Mouse (Mus musculus) testis, adult 2 months (tissue): ENCODE measurements around the gene Ptpru. TPM values are rescaled to one million over a fixed set of nuclear protein-coding genes. Genes with fewer than 3 reads are reported as not detected.

Experiments used
- H3K27ac ChIP-seq: fragments of 200-500 bp; 2 replicates; pipeline ENCODE4 v1.5.1; 2012; ENCODE audit warnings: low read depth, low read length; ENCODE audit not compliant: control insufficient read depth, insufficient read depth
- H3K27me3 ChIP-seq: fragments of 200-500 bp; 2 replicates; pipeline ENCODE4 v1.6.1; 2012; ENCODE audit warnings: mild to moderate bottlenecking, low read length, moderate library complexity; ENCODE audit not compliant: control insufficient read depth, insufficient read depth
- H3K36me3 ChIP-seq: fragments of 200-500 bp; 2 replicates; pipeline ENCODE4 v1.6.1; 2012; ENCODE audit warnings: mild to moderate bottlenecking, low read length; ENCODE audit not compliant: control insufficient read depth, insufficient read depth
- H3K4me1 ChIP-seq: fragments of 200-500 bp; 2 replicates; pipeline ENCODE4 v1.6.1; 2012; ENCODE audit warnings: low read length; ENCODE audit not compliant: control insufficient read depth, insufficient read depth
- H3K4me3 ChIP-seq: fragments of 200-500 bp; 2 replicates; pipeline ENCODE4 v1.5.1; 2012; ENCODE audit warnings: low read depth, mild to moderate bottlenecking, low read length, moderate library complexity, mixed read lengths; ENCODE audit not compliant: control insufficient read depth
- CTCF ChIP-seq: fragments of 200-500 bp; IDR thresholded peaks from 2 replicates; pipeline ENCODE4 v1.5.1; 2012; ENCODE audit warnings: low read depth, mild to moderate bottlenecking, inconsistent platforms, low read length, moderate library complexity; ENCODE audit not compliant: control insufficient read depth, insufficient read depth, insufficient replicate concordance
- POLR2A ChIP-seq: fragments of 200-500 bp; IDR thresholded peaks from 2 replicates; pipeline ENCODE4 v1.6.1; 2012; ENCODE audit warnings: low read depth, mild to moderate bottlenecking, inconsistent platforms, low read length, moderate library complexity; ENCODE audit not compliant: control insufficient read depth
- polyA plus RNA-seq: library from polyadenylated mRNA; depleted of rRNA; stranded (reverse); fragments of >200 nt; gene quantifications from 2 replicates; pipeline ENCODE4 v1.2.3, GENCODE M21; 2012

The Ptpru gene
- polyA plus RNA-seq, 1 experiment = 2.5 TPM

- Histone ChIP-seq H3K27ac (no peak overlapping the region), H3K4me1 (peaks cover 5% of the 10 kb centered on the region; the same call in 1 of the 2 replicates), H3K4me3 (no peak overlapping the region), H3K27me3 (no peaks in the 10 kb centered on the region), H3K36me3 (no peaks in the 10 kb centered on the region)
- TF ChIP-seq CTCF (no peak), POLR2A (no peak)
Observed at GRCm38 (mm10) chr4:131848082-131848481, 10.0 kb upstream of the Ptpru start.

- H3K4me1 ChIP-seq = peaks cover 5% of the 10 kb centered on the region; the same call in 1 of the 2 replicates
- H3K27me3 ChIP-seq = no peaks in the 10 kb centered on the region
- no peak overlapping the region for H3K27ac ChIP-seq
- H3K4me3 ChIP-seq = no peak overlapping the region
- TF ChIP-seq POLR2A = no peak
- no peak for TF ChIP-seq CTCF
- no peaks in the 10 kb centered on the region for H3K36me3 ChIP-seq
Observed at GRCm38 (mm10) chr4:131845991-131846778, 8.1 kb upstream of the Ptpru start.

GRCm38 (mm10) chr4:131843290-131843743, 5.2 kb upstream of the Ptpru start, which contains the start of gene Mecr:
Gene Mecr, plus strand, starts transcription at chr4:131843470.
- Histone ChIP-seq H3K36me3 (no peaks in the 10 kb centered on the region), H3K4me3 (peak within 1 kb of the TSS; percentile 98), H3K27me3 (no peaks in the 10 kb centered on the region), H3K4me1 (peaks cover 11% of the 10 kb centered on the region), H3K27ac (no peak within 1 kb of the TSS)
- TF ChIP-seq CTCF = no peak
- TF ChIP-seq POLR2A = peak; percentile 63

DNA sequence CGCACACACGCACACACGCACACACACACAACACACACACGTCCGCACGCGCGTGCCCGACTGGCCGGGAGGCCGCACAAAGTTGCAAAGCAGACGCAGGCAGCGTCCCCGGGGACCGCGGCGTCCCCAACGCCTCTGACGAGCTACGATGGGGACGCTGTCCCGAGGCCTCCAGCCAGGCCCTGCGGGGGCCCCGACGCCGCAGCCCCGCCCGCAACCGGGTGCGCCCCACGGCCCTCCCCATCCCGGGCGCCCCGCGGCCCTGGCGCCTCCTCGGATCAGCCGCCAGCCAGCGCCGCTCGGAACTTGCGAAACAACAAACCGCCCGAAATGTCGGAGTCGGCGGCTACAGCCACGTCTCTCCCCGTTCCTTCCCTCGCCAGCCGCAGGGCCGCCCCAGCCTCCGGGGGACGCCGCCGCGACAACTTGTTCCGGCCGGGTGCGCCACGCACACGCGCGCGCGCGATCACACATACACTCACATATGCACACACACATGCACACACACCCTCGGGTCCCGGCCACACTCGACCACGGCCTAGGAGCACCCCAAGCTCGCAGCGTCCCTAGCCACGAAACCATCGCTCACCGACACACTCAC, 1.1 kb downstream of the Ptpru start:
- Histone ChIP-seq H3K27ac (no peak overlapping the region), H3K36me3 (no peaks in the 10 kb centered on the region), H3K27me3 (no peaks in the 10 kb centered on the region), H3K4me1 (peaks cover 28% of the 10 kb centered on the region), H3K4me3 (peak overlapping the region; percentile 75)
- no peak for TF ChIP-seq CTCF
- no peak for TF ChIP-seq POLR2A

DNA sequence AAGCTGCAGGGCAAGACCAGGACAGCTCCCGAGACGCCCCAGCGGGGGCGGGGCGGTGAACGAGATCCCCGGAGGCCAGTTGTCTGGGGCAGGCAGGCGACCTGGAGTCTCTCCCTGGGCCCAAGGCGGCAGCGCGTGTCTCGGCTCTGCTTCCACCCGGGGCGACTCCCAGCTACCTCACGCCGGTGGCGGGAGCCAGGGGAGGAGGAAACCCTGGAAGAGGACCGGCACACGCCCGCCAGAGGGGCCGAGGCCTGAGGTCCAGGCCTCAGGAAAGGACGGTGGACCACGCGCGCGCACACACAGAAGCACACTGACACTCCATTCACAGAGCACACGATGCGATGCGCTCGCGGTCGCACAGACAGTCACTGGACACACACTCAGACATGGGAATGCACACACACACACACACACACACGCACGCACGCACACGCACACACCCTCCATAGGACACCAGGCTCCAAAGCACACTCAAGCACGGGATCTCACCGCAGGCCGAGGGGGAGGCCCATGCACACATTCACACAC, 1.7 kb downstream of the Ptpru start:
- no peaks in the 10 kb centered on the region for H3K27me3 ChIP-seq
- no peaks in the 10 kb centered on the region for H3K36me3 ChIP-seq
- H3K4me1 ChIP-seq = peaks cover 28% of the 10 kb centered on the region
- no peak for TF ChIP-seq CTCF
- peak overlapping the region; percentile 75 for H3K4me3 ChIP-seq
- no peak overlapping the region for H3K27ac ChIP-seq

- Histone ChIP-seq H3K4me1 (peaks cover 22% of the 10 kb centered on the region), H3K27ac (no peak overlapping the region), H3K36me3 (no peaks in the 10 kb centered on the region), H3K4me3 (no peak overlapping the region), H3K27me3 (no peaks in the 10 kb centered on the region)
- TF ChIP-seq POLR2A = no peak
Observed at GRCm38 (mm10) chr4:131833971-131834609, 4.0 kb downstream of the Ptpru start.

GRCm38 (mm10) chr4:131832759-131833407, 5.2 kb downstream of the Ptpru start:
- Histone ChIP-seq H3K4me1 (peaks cover 18% of the 10 kb centered on the region), H3K4me3 (no peak overlapping the region), H3K36me3 (no peaks in the 10 kb centered on the region), H3K27ac (no peak overlapping the region), H3K27me3 (no peaks in the 10 kb centered on the region)
- no peak for TF ChIP-seq CTCF
